Mouse (Mus musculus): ENCODE measurements around the gene Dscam. TPM values are rescaled to one million over a fixed set of nuclear protein-coding genes. Genes with fewer than 3 reads are reported as not detected.

Dscam gene
- polyA plus RNA-seq, 1 experiment from 2014 or later, result not detected

- Histone ChIP-seq H3K36me3 (ENCODE audit: control insufficient read depth, insufficient read depth, low read length) (no peaks in the 10 kb centered on the region), H3K4me2 (ENCODE audit: low read length) (no peak overlapping the region), H3K27me3 (ENCODE audit: control insufficient read depth, insufficient read depth, low read length) (no peaks in the 10 kb centered on the region), H3K9ac (ENCODE audit: low read length) (no peak overlapping the region), H3K9me3 (ENCODE audit: control insufficient read depth, low read length) (no peaks in the 10 kb centered on the region), H3K27ac (replicated peaks in 1 of 2; ENCODE audit: control insufficient read depth in 1 of 2, insufficient read depth in 1 of 2, low read depth in 2 of 2, low read length in 2 of 2) (no peak overlapping the region), H3K4me3 (ENCODE audit: control insufficient read depth in 1 of 2, insufficient read depth in 1 of 2, low read depth in 1 of 2, low read length in 2 of 2) (no peak overlapping the region), H3K4me1 (ENCODE audit: control insufficient read depth in 2 of 2, insufficient read depth in 2 of 2, low read length in 2 of 2) (no peaks in the 10 kb centered on the region)
- WGBS, result 80% methylated on average over 5 of the region's 5 CpGs
- no peak for ATAC-seq (ENCODE audit: insufficient number of reproducible peaks, insufficient read depth, low FRiP score, low read depth)
Observed at GRCm38 (mm10) chr16:96575841-96576240, 594.7 kb downstream of the Dscam start.

GRCm38 (mm10) chr16:96567428-96567827, 603.1 kb downstream of the Dscam start:
- Histone ChIP-seq H3K4me3 (ENCODE audit: control insufficient read depth in 1 of 2, insufficient read depth in 1 of 2, low read depth in 1 of 2, low read length in 2 of 2) (no peak overlapping the region), H3K9me3 (ENCODE audit: control insufficient read depth, low read length) (no peaks in the 10 kb centered on the region), H3K9ac (ENCODE audit: low read length) (no peak overlapping the region), H3K4me2 (ENCODE audit: low read length) (no peak overlapping the region), H3K27me3 (ENCODE audit: control insufficient read depth, insufficient read depth, low read length) (no peaks in the 10 kb centered on the region), H3K27ac (replicated peaks in 1 of 2; ENCODE audit: control insufficient read depth in 1 of 2, insufficient read depth in 1 of 2, low read depth in 2 of 2, low read length in 2 of 2) (no peak overlapping the region), H3K36me3 (ENCODE audit: control insufficient read depth, insufficient read depth, low read length) (no peaks in the 10 kb centered on the region), H3K4me1 (ENCODE audit: control insufficient read depth in 2 of 2, insufficient read depth in 2 of 2, low read length in 2 of 2) (no peaks in the 10 kb centered on the region)
- WGBS, result 47% methylated on average over 3 of the region's 3 CpGs
- ATAC-seq (ENCODE audit: insufficient number of reproducible peaks, insufficient read depth, low FRiP score, low read depth), result no peak

GRCm38 (mm10) chr16:96563350-96564257, 606.9 kb downstream of the Dscam start:
- H3K4me1 ChIP-seq (ENCODE audit: control insufficient read depth in 2 of 2, insufficient read depth in 2 of 2, low read length in 2 of 2), result no peaks in the 10 kb centered on the region
- H3K9me3 ChIP-seq (ENCODE audit: control insufficient read depth, low read length), result no peaks in the 10 kb centered on the region
- H3K9ac ChIP-seq (ENCODE audit: low read length), result no peak overlapping the region
- WGBS, result 88% methylated on average over 8 of the region's 8 CpGs
- H3K27ac ChIP-seq (replicated peaks in 1 of 2; ENCODE audit: control insufficient read depth in 1 of 2, insufficient read depth in 1 of 2, low read depth in 2 of 2, low read length in 2 of 2), result no peak overlapping the region
- H3K4me2 ChIP-seq (ENCODE audit: low read length), result no peak overlapping the region
- no peak for ATAC-seq (ENCODE audit: insufficient number of reproducible peaks, insufficient read depth, low FRiP score, low read depth)
- no peak overlapping the region for H3K4me3 ChIP-seq (ENCODE audit: control insufficient read depth in 1 of 2, insufficient read depth in 1 of 2, low read depth in 1 of 2, low read length in 2 of 2)
- H3K36me3 ChIP-seq (ENCODE audit: control insufficient read depth, insufficient read depth, low read length), result no peaks in the 10 kb centered on the region
- H3K27me3 ChIP-seq (ENCODE audit: control insufficient read depth, insufficient read depth, low read length), result no peaks in the 10 kb centered on the region

GRCm38 (mm10) chr16:96559796-96560195, 610.8 kb downstream of the Dscam start:
- no peak overlapping the region for H3K4me3 ChIP-seq (ENCODE audit: control insufficient read depth in 1 of 2, insufficient read depth in 1 of 2, low read depth in 1 of 2, low read length in 2 of 2)
- H3K4me1 ChIP-seq (ENCODE audit: control insufficient read depth in 2 of 2, insufficient read depth in 2 of 2, low read length in 2 of 2), result no peaks in the 10 kb centered on the region; a peak in 1 of 4 replicates
- H3K27me3 ChIP-seq (ENCODE audit: control insufficient read depth, insufficient read depth, low read length), result 0 out of 2 replicates have a peak, but pooled peaks cover 2% of the 10 kb centered on the region
- no peaks in the 10 kb centered on the region for H3K36me3 ChIP-seq (ENCODE audit: control insufficient read depth, insufficient read depth, low read length)
- no peak overlapping the region for H3K4me2 ChIP-seq (ENCODE audit: low read length)
- H3K27ac ChIP-seq (replicated peaks in 1 of 2; ENCODE audit: control insufficient read depth in 1 of 2, insufficient read depth in 1 of 2, low read depth in 2 of 2, low read length in 2 of 2), result no peak overlapping the region
- H3K9ac ChIP-seq (ENCODE audit: low read length), result no peak overlapping the region
- no peaks in the 10 kb centered on the region for H3K9me3 ChIP-seq (ENCODE audit: control insufficient read depth, low read length)
- no peak for ATAC-seq (ENCODE audit: insufficient number of reproducible peaks, insufficient read depth, low FRiP score, low read depth)

GRCm38 (mm10) chr16:96558341-96558740, 612.2 kb downstream of the Dscam start:
- 0 out of 2 replicates have a peak, but pooled peaks cover 2% of the 10 kb centered on the region for H3K27me3 ChIP-seq (ENCODE audit: control insufficient read depth, insufficient read depth, low read length)
- no peaks in the 10 kb centered on the region; a peak in 1 of 4 replicates for H3K4me1 ChIP-seq (ENCODE audit: control insufficient read depth in 2 of 2, insufficient read depth in 2 of 2, low read length in 2 of 2)
- no peak for ATAC-seq (ENCODE audit: insufficient number of reproducible peaks, insufficient read depth, low FRiP score, low read depth)
- H3K4me2 ChIP-seq (ENCODE audit: low read length), result no peak overlapping the region
- WGBS, result 77% methylated on average over 1 of the region's 1 CpGs
- H3K9me3 ChIP-seq (ENCODE audit: control insufficient read depth, low read length), result no peaks in the 10 kb centered on the region
- no peak overlapping the region for H3K4me3 ChIP-seq (ENCODE audit: control insufficient read depth in 1 of 2, insufficient read depth in 1 of 2, low read depth in 1 of 2, low read length in 2 of 2)
- no peak overlapping the region for H3K9ac ChIP-seq (ENCODE audit: low read length)
- H3K36me3 ChIP-seq (ENCODE audit: control insufficient read depth, insufficient read depth, low read length), result no peaks in the 10 kb centered on the region
- no peak overlapping the region for H3K27ac ChIP-seq (replicated peaks in 1 of 2; ENCODE audit: control insufficient read depth in 1 of 2, insufficient read depth in 1 of 2, low read depth in 2 of 2, low read length in 2 of 2)

GRCm38 (mm10) chr16:96556621-96557020, 613.9 kb downstream of the Dscam start:
- no peaks in the 10 kb centered on the region; a peak in 1 of 4 replicates for H3K4me1 ChIP-seq (ENCODE audit: control insufficient read depth in 2 of 2, insufficient read depth in 2 of 2, low read length in 2 of 2)
- 0 out of 2 replicates have a peak, but pooled peaks cover 2% of the 10 kb centered on the region for H3K27me3 ChIP-seq (ENCODE audit: control insufficient read depth, insufficient read depth, low read length)
- no peak overlapping the region for H3K4me3 ChIP-seq (ENCODE audit: control insufficient read depth in 1 of 2, insufficient read depth in 1 of 2, low read depth in 1 of 2, low read length in 2 of 2)
- 0 out of 4 replicates have a peak overlapping the region, but pooled peaks of 1 of the 2 experiments have one; percentile 25 for H3K27ac ChIP-seq (replicated peaks in 1 of 2; ENCODE audit: control insufficient read depth in 1 of 2, insufficient read depth in 1 of 2, low read depth in 2 of 2, low read length in 2 of 2)
- 50% methylated on average over 3 of the region's 3 CpGs for WGBS
- H3K9ac ChIP-seq (ENCODE audit: low read length), result no peak overlapping the region
- no peaks in the 10 kb centered on the region for H3K9me3 ChIP-seq (ENCODE audit: control insufficient read depth, low read length)
- no peaks in the 10 kb centered on the region for H3K36me3 ChIP-seq (ENCODE audit: control insufficient read depth, insufficient read depth, low read length)
- no peak for ATAC-seq (ENCODE audit: insufficient number of reproducible peaks, insufficient read depth, low FRiP score, low read depth)
- no peak overlapping the region for H3K4me2 ChIP-seq (ENCODE audit: low read length)

GRCm38 (mm10) chr16:96555412-96555811, 615.1 kb downstream of the Dscam start:
- Histone ChIP-seq H3K27me3 (ENCODE audit: control insufficient read depth, insufficient read depth, low read length) (0 out of 2 replicates have a peak, but pooled peaks cover 2% of the 10 kb centered on the region), H3K4me1 (ENCODE audit: control insufficient read depth in 2 of 2, insufficient read depth in 2 of 2, low read length in 2 of 2) (no peaks in the 10 kb centered on the region; a peak in 1 of 4 replicates), H3K4me2 (ENCODE audit: low read length) (no peak overlapping the region), H3K36me3 (ENCODE audit: control insufficient read depth, insufficient read depth, low read length) (no peaks in the 10 kb centered on the region), H3K9ac (ENCODE audit: low read length) (no peak overlapping the region), H3K4me3 (ENCODE audit: control insufficient read depth in 1 of 2, insufficient read depth in 1 of 2, low read depth in 1 of 2, low read length in 2 of 2) (no peak overlapping the region), H3K9me3 (ENCODE audit: control insufficient read depth, low read length) (no peaks in the 10 kb centered on the region), H3K27ac (replicated peaks in 1 of 2; ENCODE audit: control insufficient read depth in 1 of 2, insufficient read depth in 1 of 2, low read depth in 2 of 2, low read length in 2 of 2) (no peak overlapping the region)
- 70% methylated on average over 4 of the region's 4 CpGs for WGBS
- ATAC-seq (ENCODE audit: insufficient number of reproducible peaks, insufficient read depth, low FRiP score, low read depth), result no peak

Measured in heart, embryonic 14.5 days (tissue).